Mouse (Mus musculus) heart, embryonic 15.5 days (tissue): Measurements from ENCODE around the gene Gltpd2. TPM values are rescaled to one million over a fixed set of nuclear protein-coding genes. Genes with fewer than 3 reads are reported as not detected.
"Not testable (repeated sequence)": the region's sequence is repeated elsewhere in the genome, so short reads cannot be mapped to it uniquely, and the experiment has no call there.

Experiments
- ATAC-seq: fragments of 200-750 bp; cut with Nextera tagmentation; replicated peaks from 2 replicates; pipeline ENCODE4 v1.8.0; 2017; ENCODE audit warnings: low read depth, moderate TSS enrichment; ENCODE audit not compliant: insufficient number of reproducible peaks, insufficient read depth, low FRiP score
- H3K27ac ChIP-seq: fragments of 300-500 bp; sonication (generic); 2 replicates; pipeline ENCODE4 v1.5.1; 2015; ENCODE audit warnings: mild to moderate bottlenecking, inconsistent platforms
- H3K27me3 ChIP-seq: fragments of 300-500 bp; sonication (generic); 2 replicates; pipeline ENCODE4 v1.6.1; 2015; ENCODE audit warnings: inconsistent platforms
- H3K36me3 ChIP-seq: fragments of 300-500 bp; sonication (generic); 2 replicates; pipeline ENCODE4 v1.6.1; 2015; ENCODE audit warnings: mild to moderate bottlenecking, inconsistent platforms
- H3K4me1 ChIP-seq: fragments of 300-500 bp; sonication (generic); replicated peaks from 2 replicates; pipeline ENCODE4 v1.6.1; 2015; ENCODE audit warnings: inconsistent platforms
- H3K4me2 ChIP-seq: fragments of 300-500 bp; sonication (generic); 2 replicates; pipeline ENCODE4 v1.6.1; 2015; ENCODE audit warnings: inconsistent platforms, mild to moderate bottlenecking, moderate library complexity
- H3K4me3 ChIP-seq: fragments of 300-500 bp; sonication (generic); 2 replicates; pipeline ENCODE4 v1.5.1; 2015; ENCODE audit warnings: mild to moderate bottlenecking, inconsistent platforms
- H3K9ac ChIP-seq: fragments of 300-500 bp; sonication (generic); 2 replicates; pipeline ENCODE4 v1.6.1; 2015; ENCODE audit warnings: mild to moderate bottlenecking, inconsistent platforms
- H3K9me3 ChIP-seq: fragments of 300-500 bp; sonication (generic); replicated peaks from 2 replicates; pipeline ENCODE4 v1.6.1; 2016; ENCODE audit warnings: inconsistent platforms
- WGBS: fragments of 180-500 bp; shearing (Covaris S2); methylation state at CpG from one replicate; pipeline ENCODE4 v1.1.7; 2015; ENCODE audit warnings: mixed read lengths; 5-methylcytosine and 5-hydroxymethylcytosine counted together
- polyA plus RNA-seq: library from polyadenylated mRNA; unstranded; fragments of >200 nt; fragmentation: Nextera tagmentation; extraction: Ambion mirVana; gene quantifications from 2 replicates; pipeline ENCODE4 v1.2.1, GENCODE M21; 2015

Gene Gltpd2
- polyA plus RNA-seq: 0.42 TPM in 1 of 2 replicates, not detected in the other

- H3K4me3 ChIP-seq: peak within 1 kb of the TSS; percentile 46
- peak within 1 kb of the TSS; percentile 70 for H3K27ac ChIP-seq
- no peak for ATAC-seq
- no peaks in the 10 kb centered on the region for H3K36me3 ChIP-seq
- peaks cover 15% of the 10 kb centered on the region for H3K4me1 ChIP-seq
- H3K4me2 ChIP-seq: peak within 1 kb of the TSS; percentile 76
- no peaks in the 10 kb centered on the region for H3K9me3 ChIP-seq
- no peaks in the 10 kb centered on the region for H3K27me3 ChIP-seq
- peak within 1 kb of the TSS; percentile 62 for H3K9ac ChIP-seq
- 86% methylated on average over 10 of the region's 10 CpGs for WGBS
Observed at GRCm38 (mm10) chr11:70518923-70519322, at the start of gene Gltpd2. Gene Gltpd2, plus strand, starts transcription at chr11:70519196.

- no peak overlapping the region for H3K4me2 ChIP-seq
- no peaks in the 10 kb centered on the region for H3K36me3 ChIP-seq
- whole genome bisulfite sequencing: 79% methylated on average over 3 of the region's 3 CpGs
- no peak for ATAC-seq
- H3K27me3 ChIP-seq: peaks cover 11% of the 10 kb centered on the region
- peaks cover 18% of the 10 kb centered on the region for H3K4me1 ChIP-seq
- no peak overlapping the region for H3K27ac ChIP-seq
- H3K4me3 ChIP-seq: no peak overlapping the region
- no peaks in the 10 kb centered on the region for H3K9me3 ChIP-seq
- no peak overlapping the region for H3K9ac ChIP-seq
Observed at GRCm38 (mm10) chr11:70469764-70470163, 49.2 kb upstream of the Gltpd2 start.

- no peak overlapping the region for H3K27ac ChIP-seq
- no peaks in the 10 kb centered on the region for H3K36me3 ChIP-seq
- no peaks in the 10 kb centered on the region for H3K9me3 ChIP-seq
- no peak overlapping the region for H3K4me3 ChIP-seq
- no peak overlapping the region for H3K4me2 ChIP-seq
- no peak for ATAC-seq
- no peak overlapping the region for H3K9ac ChIP-seq
- 0 out of 2 replicates have a peak, but pooled peaks cover 2% of the 10 kb centered on the region for H3K4me1 ChIP-seq
- no peaks in the 10 kb centered on the region for H3K27me3 ChIP-seq
Observed at GRCm38 (mm10) chr11:70472716-70473115, 46.3 kb upstream of the Gltpd2 start.

GRCm38 (mm10) chr11:70473291-70473690 is 45.7 kb upstream of the Gltpd2 start:
- not testable (repeated sequence) for H3K4me3 ChIP-seq, H3K27ac ChIP-seq, H3K4me2 ChIP-seq, H3K4me1 ChIP-seq, ATAC-seq, H3K27me3 ChIP-seq, H3K36me3 ChIP-seq, H3K9ac ChIP-seq, H3K9me3 ChIP-seq
- 78% methylated on average over 5 of the region's 5 CpGs for WGBS

GRCm38 (mm10) chr11:70474872-70475534 is 44.0 kb upstream of the Gltpd2 start:
- ATAC-seq: no peak
- no peaks in the 10 kb centered on the region for H3K36me3 ChIP-seq
- 53% methylated on average over 12 of the region's 12 CpGs for WGBS
- no peak overlapping the region for H3K4me2 ChIP-seq
- no peaks in the 10 kb centered on the region for H3K9me3 ChIP-seq
- no peak overlapping the region for H3K4me3 ChIP-seq
- no peak overlapping the region for H3K9ac ChIP-seq
- H3K27ac ChIP-seq: no peak overlapping the region
- H3K4me1 ChIP-seq: 0 out of 2 replicates have a peak, but pooled peaks cover 2% of the 10 kb centered on the region
- H3K27me3 ChIP-seq: no peaks in the 10 kb centered on the region

- WGBS: 51% methylated on average over 2 of the region's 2 CpGs
- no peak overlapping the region for H3K9ac ChIP-seq
- no peak for ATAC-seq
Observed at GRCm38 (mm10) chr11:70485498-70485897, 33.5 kb upstream of the Gltpd2 start.

GRCm38 (mm10) chr11:70487816-70488215 is 31.2 kb upstream of the Gltpd2 start:
- no peaks in the 10 kb centered on the region for H3K9me3 ChIP-seq
- no peaks in the 10 kb centered on the region for H3K4me1 ChIP-seq
- H3K27ac ChIP-seq: no peak overlapping the region
- no peaks in the 10 kb centered on the region for H3K27me3 ChIP-seq
- H3K36me3 ChIP-seq: no peaks in the 10 kb centered on the region
- H3K4me3 ChIP-seq: no peak overlapping the region
- 28% methylated on average over 4 of the region's 4 CpGs for WGBS
- H3K4me2 ChIP-seq: no peak overlapping the region
- no peak for ATAC-seq
- H3K9ac ChIP-seq: no peak overlapping the region

More at GRCm38 (mm10) chr11:70485498-70485897, 33.5 kb upstream of the Gltpd2 start:
- Histone ChIP-seq H3K27me3 (no peaks in the 10 kb centered on the region), H3K4me3 (no peak overlapping the region), H3K36me3 (no peaks in the 10 kb centered on the region), H3K4me1 (no peaks in the 10 kb centered on the region), H3K4me2 (no peak overlapping the region), H3K9me3 (no peaks in the 10 kb centered on the region), H3K27ac (no peak overlapping the region)

GRCm38 (mm10) chr11:70489138-70489537 is 29.9 kb upstream of the Gltpd2 start:
- WGBS: 68% methylated on average over 3 of the region's 3 CpGs
- Histone ChIP-seq H3K4me3 (no peak overlapping the region), H3K27me3 (no peaks in the 10 kb centered on the region), H3K27ac (no peak overlapping the region), H3K9ac (no peak overlapping the region), H3K4me1 (no peaks in the 10 kb centered on the region), H3K9me3 (no peaks in the 10 kb centered on the region), H3K4me2 (no peak overlapping the region), H3K36me3 (no peaks in the 10 kb centered on the region)
- ATAC-seq: no peak

GRCm38 (mm10) chr11:70489684-70490083 is 29.3 kb upstream of the Gltpd2 start:
- WGBS: 70% methylated on average over 6 of the region's 6 CpGs
- Histone ChIP-seq H3K9me3 (no peaks in the 10 kb centered on the region), H3K27ac (no peak overlapping the region), H3K4me3 (no peak overlapping the region), H3K36me3 (no peaks in the 10 kb centered on the region), H3K27me3 (no peaks in the 10 kb centered on the region), H3K4me1 (no peaks in the 10 kb centered on the region), H3K4me2 (no peak overlapping the region), H3K9ac (no peak overlapping the region)
- no peak for ATAC-seq

- no peaks in the 10 kb centered on the region for H3K36me3 ChIP-seq
- no peaks in the 10 kb centered on the region for H3K9me3 ChIP-seq
- 0 out of 2 replicates have a peak, but pooled peaks cover 5% of the 10 kb centered on the region for H3K27me3 ChIP-seq
- H3K9ac ChIP-seq: no peak overlapping the region
- no peak overlapping the region for H3K4me2 ChIP-seq
- H3K4me3 ChIP-seq: no peak overlapping the region
- WGBS: 66% methylated on average over 14 of the region's 14 CpGs
- H3K4me1 ChIP-seq: no peaks in the 10 kb centered on the region
- no peak overlapping the region for H3K27ac ChIP-seq
- no peak for ATAC-seq
Observed at GRCm38 (mm10) chr11:70499566-70500475, 19.2 kb upstream of the Gltpd2 start.

- no peak overlapping the region for H3K4me2 ChIP-seq
- H3K4me1 ChIP-seq: no peaks in the 10 kb centered on the region
- no peak overlapping the region for H3K4me3 ChIP-seq
- H3K9me3 ChIP-seq: no peaks in the 10 kb centered on the region
- H3K27ac ChIP-seq: no peak overlapping the region
- no peak for ATAC-seq
- H3K36me3 ChIP-seq: no peaks in the 10 kb centered on the region
- WGBS: 81% methylated on average over 1 of the region's 1 CpGs
- H3K9ac ChIP-seq: no peak overlapping the region
- 0 out of 2 replicates have a peak, but pooled peaks cover 9% of the 10 kb centered on the region for H3K27me3 ChIP-seq
Observed at GRCm38 (mm10) chr11:70500476-70500812, 18.6 kb upstream of the Gltpd2 start.
